Mouse (Mus musculus) frontal cortex, postnatal 10 days (tissue): ENCODE data around the gene Cavin1.
"Not testable (repeated sequence)": the region's sequence is repeated elsewhere in the genome, so short reads cannot be mapped to it uniquely, and the experiment has no call there.

Source experiments
- DNase-seq, 2 experiments: peaks; one replicate each; pipeline ENCODE4 v3.0.0; 2022; ENCODE audit warnings: low spot score in 2 of 2, mixed read lengths in 1 of 2

Cavin1 gene

GRCm38 (mm10) chr11:100970557-100970937, at the start of gene Cavin1:
Gene Cavin1 (minus strand): TSS chr11:100970887.
- DNase-seq, result peak; percentile 39 to 65

DNA sequence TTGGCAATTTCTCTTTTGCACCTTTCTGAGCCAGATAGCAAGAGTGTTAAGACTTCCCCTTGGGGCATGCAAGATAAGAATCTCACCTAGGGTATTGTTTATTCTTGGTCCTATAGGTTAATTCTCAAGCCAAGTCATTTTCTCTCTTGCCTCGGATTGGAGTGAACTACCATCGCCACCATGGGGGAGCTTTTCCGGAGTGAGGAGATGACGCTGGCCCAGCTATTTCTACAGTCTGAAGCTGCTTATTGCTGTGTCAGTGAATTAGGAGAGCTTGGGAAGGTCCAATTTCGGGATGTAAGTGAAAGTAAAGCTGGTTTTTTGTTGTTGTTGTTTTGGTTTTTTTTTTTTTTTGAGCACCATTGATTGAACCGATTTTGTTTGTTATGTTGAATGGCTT, 41.0 kb upstream of the Cavin1 start:
- DNase-seq, result no peak

DNA sequence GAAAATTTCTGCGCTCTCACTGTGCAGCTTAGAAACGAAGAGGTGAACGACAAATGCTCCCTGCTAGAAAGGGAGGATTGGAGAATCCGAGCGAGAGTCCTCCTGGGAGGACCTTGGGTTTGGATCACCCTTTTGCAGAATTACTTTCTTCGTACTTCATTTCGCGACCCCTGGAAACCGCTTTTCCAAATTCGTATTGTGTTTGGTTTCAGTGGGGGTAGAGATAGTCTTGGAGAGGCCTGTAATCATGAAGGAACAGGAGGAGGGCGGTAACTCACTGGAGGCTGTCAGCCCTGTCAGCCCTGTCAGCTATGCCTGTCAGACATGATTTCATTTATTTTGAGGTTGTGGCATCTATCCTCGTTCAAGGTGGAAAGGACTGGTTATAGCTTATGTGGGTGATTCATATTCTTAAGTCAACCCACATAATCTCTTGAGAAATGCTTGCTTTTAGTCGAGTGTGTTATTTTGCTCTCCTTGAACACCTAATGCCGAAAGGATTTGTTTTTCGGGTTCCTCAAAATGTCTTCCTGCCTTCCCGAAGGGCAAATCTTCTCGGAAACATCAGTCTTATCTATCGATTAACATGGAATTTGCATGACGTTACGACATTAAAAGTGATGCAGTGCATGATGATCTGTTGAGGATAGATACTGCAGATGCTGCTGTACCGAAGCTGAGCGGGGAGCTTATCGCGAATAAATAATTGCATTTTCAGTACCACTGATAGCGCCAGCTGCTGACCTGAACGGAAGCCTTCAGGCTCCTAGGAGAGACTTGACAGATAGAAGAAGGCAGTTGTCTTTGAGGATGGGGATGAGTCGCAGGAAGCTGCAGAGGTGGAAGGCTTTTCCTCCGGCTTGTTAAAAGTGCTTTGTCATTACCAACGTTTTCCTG, 39.4 kb upstream of the Cavin1 start:
- DNase-seq, result no peak

- DNase-seq, result peak; percentile 97
Observed at GRCm38 (mm10) chr11:101009046-101009887, 38.6 kb upstream of the Cavin1 start, which contains the start of gene Atp6v0a1. Gene Atp6v0a1 (plus strand): TSS chr11:101009452.

DNA sequence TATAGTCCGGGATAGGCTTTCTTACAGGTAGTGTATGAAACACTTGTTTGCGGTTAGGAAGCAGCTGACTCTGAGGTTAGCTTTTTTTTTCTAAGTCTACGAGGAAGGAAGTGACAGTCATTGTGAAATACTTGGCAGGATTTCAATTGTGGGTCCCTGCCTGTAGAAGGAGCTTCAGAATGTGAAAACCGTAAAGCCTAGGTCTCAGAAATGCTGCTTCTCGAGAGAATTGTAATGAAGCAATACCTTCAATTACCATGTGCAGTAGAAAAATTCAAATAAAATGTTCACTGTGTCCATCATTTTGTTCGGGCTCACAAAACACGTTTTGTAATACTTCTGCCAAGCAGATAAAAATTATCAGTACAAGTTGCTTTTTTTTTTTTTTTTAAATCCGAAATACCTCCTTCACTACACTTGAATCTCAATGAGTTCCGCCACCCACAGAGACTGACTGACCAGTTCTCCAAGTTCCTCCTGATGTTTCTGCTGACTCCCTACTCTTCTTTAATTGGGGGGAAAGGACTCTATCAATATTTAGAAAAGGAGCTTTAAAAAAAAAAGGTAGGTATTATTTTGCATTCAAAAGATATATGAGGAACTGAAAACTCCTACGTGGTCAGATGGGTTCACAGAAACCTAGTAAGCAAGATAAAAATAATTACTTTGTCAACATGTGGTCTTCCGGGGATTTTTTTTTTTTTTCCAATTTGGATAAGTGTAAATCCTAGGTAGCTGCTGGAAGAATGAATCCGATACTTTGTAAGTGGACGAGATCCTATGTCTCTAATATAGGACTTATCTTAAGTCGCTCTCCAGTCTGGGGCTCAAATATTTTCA, 37.7 kb upstream of the Cavin1 start:
- DNase-seq, result no peak

DNA sequence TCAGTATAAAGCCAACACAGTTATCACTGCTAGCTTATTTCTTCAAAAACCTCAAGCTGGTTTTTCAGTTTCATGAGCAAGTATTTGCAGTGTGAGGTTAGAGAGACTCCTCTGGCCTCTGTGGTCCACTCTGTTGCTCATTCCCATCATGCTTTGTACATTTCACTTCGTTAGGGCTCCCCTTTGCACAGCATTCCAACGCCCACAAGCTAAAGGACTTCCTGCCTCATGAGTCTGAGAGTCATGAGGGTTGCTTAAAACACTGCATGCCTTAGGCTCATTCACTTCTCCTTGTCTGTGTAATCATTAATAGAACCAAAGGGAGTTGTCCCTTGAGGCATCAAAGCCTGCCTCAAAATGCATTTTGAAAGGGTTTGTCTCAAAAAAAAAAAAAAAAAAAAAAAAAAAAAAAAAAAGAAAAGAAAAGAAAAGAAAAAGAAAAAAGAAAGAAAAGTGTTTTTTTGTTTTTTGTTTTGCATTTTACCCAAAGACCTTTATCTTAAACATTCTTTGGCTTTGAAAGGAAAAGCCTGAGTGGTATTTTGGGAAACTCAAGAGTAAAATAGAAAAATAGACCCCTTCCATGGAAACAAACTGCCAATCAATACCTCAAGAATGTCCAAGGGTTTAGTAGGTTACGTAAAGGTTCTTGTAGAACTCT, 32.5 kb upstream of the Cavin1 start:
- no peak for DNase-seq

GRCm38 (mm10) chr11:101001875-101002552, 31.3 kb upstream of the Cavin1 start:
- DNase-seq, result not testable (repeated sequence)

DNA sequence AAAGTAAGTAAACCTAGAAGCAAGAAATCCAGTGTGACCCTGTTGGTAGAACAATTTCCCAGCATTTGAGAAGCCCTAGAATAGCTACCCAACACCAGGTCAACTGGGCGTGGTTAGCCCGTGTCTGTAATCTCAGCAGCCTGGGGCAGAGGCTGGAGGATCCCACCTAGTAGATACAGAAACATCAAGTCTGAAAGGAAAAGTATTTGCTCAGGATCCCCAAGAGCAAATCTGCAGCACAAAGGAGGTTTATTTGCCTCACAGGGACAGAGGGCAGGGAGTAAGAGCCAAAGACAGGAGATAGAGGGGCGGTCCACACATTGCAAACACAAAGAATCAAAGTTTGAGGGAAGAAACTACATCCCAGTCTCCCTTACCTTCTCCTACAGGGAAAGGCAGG, 28.6 kb upstream of the Cavin1 start:
- DNase-seq, result no peak

- no peak for DNase-seq
Observed at GRCm38 (mm10) chr11:100998836-100999235, 28.1 kb upstream of the Cavin1 start.

- no peak for DNase-seq
Observed at GRCm38 (mm10) chr11:100996501-100996900, 25.8 kb upstream of the Cavin1 start.

DNA sequence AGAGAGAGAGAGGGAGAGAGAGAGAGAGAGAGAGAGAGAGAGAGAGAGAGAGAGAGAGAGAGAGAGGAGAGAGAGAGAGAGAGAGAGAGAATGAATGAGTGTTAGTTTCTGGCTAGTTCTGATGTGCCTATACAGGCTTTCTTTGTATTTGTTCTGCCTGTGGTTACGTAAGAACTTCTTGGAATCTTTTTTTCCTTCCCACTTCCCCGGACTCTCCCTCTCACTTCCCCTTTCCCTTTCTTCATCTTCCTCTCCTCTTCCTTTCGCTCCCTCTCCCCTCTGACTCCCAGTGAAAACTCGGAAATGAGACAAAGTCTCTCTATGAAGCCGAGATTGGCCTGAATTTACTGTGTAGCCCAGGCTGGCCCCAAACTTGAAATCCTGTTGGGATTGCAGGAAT, 24.0 kb upstream of the Cavin1 start:
- no peak for DNase-seq

DNA sequence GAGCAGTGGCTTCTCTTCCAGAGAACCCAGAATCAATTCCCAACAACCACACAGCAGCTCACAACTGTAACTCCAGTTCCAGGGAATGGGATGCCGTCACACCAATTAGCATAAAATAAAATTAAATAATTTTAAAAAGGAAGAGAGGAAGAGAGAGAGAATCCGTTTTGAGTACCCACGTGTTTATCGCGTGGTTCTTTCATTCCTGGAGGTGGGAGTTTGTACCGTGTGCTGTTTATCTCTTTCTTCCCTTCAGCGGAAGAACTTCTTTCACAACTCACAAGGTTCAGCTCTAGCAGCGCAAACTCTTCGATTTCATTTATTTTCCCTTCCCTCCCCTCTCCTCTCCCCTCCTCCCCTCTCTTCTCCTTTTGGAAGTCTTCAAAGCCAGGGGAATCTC, 23.5 kb upstream of the Cavin1 start:
- no peak for DNase-seq

DNA sequence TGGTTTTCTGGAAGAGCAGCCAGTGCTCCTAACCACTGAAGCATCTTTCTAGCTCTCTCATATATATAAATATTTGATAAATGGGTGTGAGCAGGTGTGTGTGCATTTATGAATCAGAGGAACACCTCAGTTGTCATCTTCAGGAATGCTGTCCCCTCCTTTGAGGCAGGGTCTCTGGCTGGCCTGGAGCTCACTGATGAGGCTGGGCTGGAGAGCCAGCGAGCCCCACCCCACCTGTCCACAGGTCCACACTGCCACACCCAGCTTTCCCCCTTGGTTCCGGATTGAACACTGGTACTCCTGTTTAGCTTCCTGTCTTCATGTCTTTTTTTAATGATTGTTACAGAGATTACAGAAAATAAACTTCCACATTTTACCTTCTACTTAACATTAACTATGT, 22.8 kb upstream of the Cavin1 start:
- DNase-seq, result no peak

GRCm38 (mm10) chr11:100991027-100991534, 20.4 kb upstream of the Cavin1 start:
- DNase-seq, result no peak

DNA sequence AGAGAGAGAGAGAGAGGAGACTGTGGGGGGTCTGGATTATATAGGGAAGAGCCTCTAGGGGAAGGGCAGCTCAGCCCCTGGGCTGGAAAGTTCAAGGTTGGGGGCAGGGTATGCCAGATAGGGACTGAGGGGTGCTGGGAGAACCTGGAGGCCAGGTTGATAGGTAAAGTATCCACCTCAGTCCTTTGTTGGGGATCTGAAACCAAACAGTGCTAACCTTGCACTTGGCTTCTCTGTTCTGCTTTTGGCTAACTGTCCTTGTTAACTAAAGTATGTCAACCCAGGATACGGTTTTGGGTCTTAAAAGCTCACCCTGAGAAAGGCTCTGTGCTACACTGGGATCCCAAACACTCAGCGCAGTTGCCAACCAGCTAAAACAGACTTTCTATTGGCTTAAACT, 19.0 kb upstream of the Cavin1 start:
- no peak for DNase-seq

GRCm38 (mm10) chr11:100988674-100989073, 18.0 kb upstream of the Cavin1 start:
- DNase-seq, result no peak

DNA sequence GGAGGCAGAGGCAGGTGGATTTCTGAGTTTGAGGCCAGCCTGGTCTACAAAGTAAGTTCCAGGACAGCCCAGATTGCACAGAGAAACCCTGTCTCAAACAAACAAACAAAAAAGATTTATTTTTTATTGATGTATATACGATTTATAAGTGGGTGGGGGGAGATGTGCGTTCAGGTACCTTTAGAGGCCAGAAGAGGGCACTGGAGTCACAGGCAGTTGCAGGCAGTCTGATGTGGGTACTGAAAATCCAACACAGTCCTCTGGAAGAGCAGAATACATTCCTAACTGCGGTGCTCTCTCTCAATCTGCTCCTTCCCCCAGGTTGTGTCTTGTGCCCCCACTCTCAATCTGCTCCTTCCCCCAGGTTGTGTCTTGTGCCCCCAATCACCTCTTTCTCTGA, 14.9 kb upstream of the Cavin1 start:
- no peak for DNase-seq

DNA sequence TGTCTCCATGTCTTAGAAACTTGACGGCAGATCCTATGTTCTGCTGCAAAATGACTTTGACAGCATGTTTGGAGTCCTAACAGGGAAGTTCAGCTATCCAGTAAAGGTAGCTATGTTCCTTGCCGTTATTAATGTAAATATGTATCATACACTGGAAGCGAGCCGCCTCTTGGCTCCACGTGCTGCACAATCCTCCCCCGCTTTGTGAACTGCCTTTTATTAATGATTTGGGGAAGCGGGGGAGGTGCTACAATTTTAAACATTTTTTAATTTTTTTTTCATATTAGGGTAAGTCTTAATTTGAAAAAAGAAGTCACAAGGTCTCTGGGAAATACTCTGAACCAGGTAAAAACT, 13.1 kb upstream of the Cavin1 start:
- no peak for DNase-seq

DNA sequence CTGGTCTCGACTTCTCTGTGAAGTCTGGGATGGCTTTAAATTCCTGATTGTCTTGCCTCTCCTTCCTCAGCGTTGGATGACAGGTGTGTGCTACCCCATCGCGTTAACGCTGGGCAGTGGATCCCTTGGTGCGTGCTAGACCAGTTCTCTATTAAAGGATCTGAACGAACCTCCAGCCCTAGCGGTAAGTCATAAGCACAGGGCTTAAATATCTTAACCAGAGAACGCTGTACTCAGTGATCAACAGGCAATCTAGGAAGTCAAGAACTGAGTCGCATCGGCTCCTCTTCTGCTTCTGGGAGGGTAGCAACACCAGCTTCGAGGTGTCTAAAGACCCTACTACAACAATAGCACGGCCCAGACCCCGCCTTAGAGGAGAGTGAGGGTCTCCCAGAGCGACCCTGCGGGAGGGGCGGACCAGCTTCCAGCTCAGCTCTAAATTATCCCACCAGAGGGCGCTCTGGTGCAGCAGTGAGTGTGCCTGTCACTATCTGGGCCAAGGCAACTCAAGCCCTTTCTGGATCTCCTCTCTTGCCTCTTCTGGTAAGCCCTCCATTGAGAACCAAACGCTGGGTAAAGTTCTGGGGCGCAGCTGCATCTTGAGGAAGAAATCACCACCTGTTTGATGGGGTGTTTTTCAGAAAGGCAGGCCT, 12.6 kb upstream of the Cavin1 start:
- DNase-seq, result peak in 1 of 2 experiments; percentile 71

DNA sequence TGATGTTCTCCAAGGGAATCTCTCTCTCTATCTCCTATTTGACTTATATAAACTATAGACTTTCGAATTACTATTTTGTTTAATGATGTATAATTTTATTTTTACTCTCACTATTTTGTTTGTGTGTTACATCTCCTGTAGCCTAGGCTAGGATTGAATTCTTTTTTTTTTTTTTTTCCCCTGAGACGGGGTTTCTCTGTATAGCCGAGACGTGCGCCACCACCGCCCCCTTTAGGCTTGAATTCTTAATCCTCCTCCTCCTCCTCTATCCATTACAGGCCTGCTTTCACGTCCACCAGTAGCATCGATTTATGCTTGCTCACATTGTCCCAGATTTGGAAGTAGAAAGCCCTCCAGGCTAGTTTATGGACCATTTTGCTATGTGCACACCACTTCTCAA, 11.4 kb upstream of the Cavin1 start:
- DNase-seq, result no peak
